Mouse (Mus musculus) neural tube, embryonic 11.5 days (tissue): ENCODE results near the gene Lrrc4c. TPM values are rescaled to one million over a fixed set of nuclear protein-coding genes. Genes with fewer than 3 reads are reported as not detected.

Source experiments
- ATAC-seq: fragments of 200-750 bp; cut with Nextera tagmentation; 2 replicates; pipeline ENCODE4 v1.8.0; 2017; ENCODE audit warnings: moderate number of reproducible peaks, mild to moderate bottlenecking, moderate TSS enrichment, moderate library complexity; ENCODE audit not compliant: insufficient read depth, low FRiP score, low TSS enrichment
- DNase-seq: peaks from one replicate; pipeline ENCODE4 v3.0.0-alpha.2; 2015; ENCODE audit warnings: low spot score
- H3K27ac ChIP-seq: fragments of 300-500 bp; sonication (generic); 2 replicates; pipeline ENCODE4 v1.5.1; 2014; ENCODE audit warnings: low read depth, mild to moderate bottlenecking, low read length
- H3K27me3 ChIP-seq: fragments of 300-500 bp; sonication (generic); 2 replicates; pipeline ENCODE4 v1.6.1; 2014; ENCODE audit warnings: mild to moderate bottlenecking, low read length, mixed read lengths; ENCODE audit not compliant: control insufficient read depth, insufficient read depth
- H3K36me3 ChIP-seq: fragments of 300-500 bp; sonication (generic); 2 replicates; pipeline ENCODE4 v1.6.1; 2014; ENCODE audit warnings: mild to moderate bottlenecking, low read length, moderate library complexity, mixed read lengths; ENCODE audit not compliant: control insufficient read depth, insufficient read depth
- H3K4me1 ChIP-seq: fragments of 300-500 bp; sonication (generic); 2 replicates; pipeline ENCODE4 v1.6.1; 2014; ENCODE audit warnings: low read length, mixed read lengths; ENCODE audit not compliant: control insufficient read depth, insufficient read depth
- H3K4me2 ChIP-seq: fragments of 300-500 bp; sonication (generic); 2 replicates; pipeline ENCODE4 v1.6.1; 2014; ENCODE audit warnings: low read depth, mild to moderate bottlenecking, moderate library complexity
- H3K4me3 ChIP-seq: fragments of 300-500 bp; sonication (generic); 2 replicates; pipeline ENCODE4 v1.5.1; 2014; ENCODE audit warnings: low read depth, low read length
- H3K9ac ChIP-seq: fragments of 300-500 bp; sonication (generic); 2 replicates; pipeline ENCODE4 v1.6.1; 2014; ENCODE audit warnings: mild to moderate bottlenecking, low read length
- H3K9me3 ChIP-seq: fragments of 300-500 bp; sonication (generic); 2 replicates; pipeline ENCODE4 v1.6.1; 2016; ENCODE audit warnings: low read length; ENCODE audit not compliant: control insufficient read depth
- WGBS: fragments of 180-500 bp; shearing (Covaris S2); extraction: QIAGEN DNeasy Blood & Tissue Kit; methylation state at CpG from one replicate; pipeline ENCODE4 v1.1.7; 2014; 5-methylcytosine and 5-hydroxymethylcytosine counted together
- polyA plus RNA-seq: library from polyadenylated mRNA; unstranded; fragments of >200 nt; fragmentation: Nextera tagmentation; extraction: Ambion mirVana; gene quantifications from 2 replicates; pipeline ENCODE4 v1.2.1, GENCODE M21; 2014

The Lrrc4c gene
- polyA plus RNA-seq, 1 experiment from 2014 or later: 4.5 TPM

DNA sequence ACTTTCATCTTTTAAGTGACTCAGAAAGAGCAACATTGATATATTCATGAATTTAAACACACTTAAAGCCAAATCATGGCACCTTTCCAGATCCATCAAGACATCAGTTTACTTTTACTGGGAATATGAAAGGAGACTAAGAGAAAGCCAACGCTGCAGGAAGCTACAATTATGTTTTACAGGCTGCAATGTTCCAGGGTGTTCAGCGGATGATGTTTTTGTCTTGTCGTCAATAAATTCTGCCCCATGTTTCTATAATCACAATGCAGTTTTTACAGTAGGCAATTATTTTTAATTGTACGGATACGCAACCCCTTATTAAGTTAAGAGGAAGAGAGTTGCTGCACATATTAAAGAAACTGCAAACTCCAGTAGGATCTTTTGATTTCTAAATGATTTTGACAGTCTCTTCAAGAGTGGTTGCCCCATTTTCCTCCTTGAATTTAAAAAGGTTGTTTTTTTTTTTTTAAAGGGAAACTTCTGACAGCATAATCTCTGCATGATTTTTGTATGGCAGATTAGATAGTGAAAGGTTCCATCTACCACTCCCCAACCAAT is 532.9 kb downstream of the Lrrc4c start:
- Histone ChIP-seq H3K9me3 (no peaks in the 10 kb centered on the region), H3K4me3 (no peak overlapping the region), H3K36me3 (no peaks in the 10 kb centered on the region), H3K4me1 (no peaks in the 10 kb centered on the region), H3K4me2 (no peak overlapping the region), H3K27me3 (no peaks in the 10 kb centered on the region), H3K27ac (no peak overlapping the region), H3K9ac (no peak overlapping the region)
- DNase-seq (no peak), ATAC-seq (no peak)
- WGBS: 87% methylated on average over 5 of the region's 5 CpGs

DNA sequence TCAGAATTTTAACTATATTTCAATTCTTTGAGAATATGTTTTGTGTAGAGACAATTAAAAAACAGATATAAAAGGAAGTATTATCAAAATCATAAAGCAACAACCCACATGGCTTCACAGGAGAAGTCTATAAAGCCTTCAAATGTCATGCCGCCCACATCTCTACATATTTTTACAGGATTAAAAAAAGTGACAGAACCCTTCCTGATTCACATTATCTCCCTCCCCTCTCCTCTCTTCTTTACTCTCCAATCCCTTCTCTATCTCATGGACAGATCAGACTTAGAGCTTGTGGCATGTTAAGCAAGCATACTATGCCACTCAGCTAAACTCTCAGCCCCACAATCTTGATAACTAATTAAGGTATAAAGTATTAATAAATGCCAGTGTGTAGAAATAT is 535.8 kb downstream of the Lrrc4c start:
- Histone ChIP-seq H3K27ac (no peak overlapping the region), H3K4me3 (no peak overlapping the region), H3K36me3 (no peaks in the 10 kb centered on the region), H3K4me1 (no peaks in the 10 kb centered on the region), H3K4me2 (no peak overlapping the region), H3K27me3 (no peaks in the 10 kb centered on the region), H3K9me3 (no peaks in the 10 kb centered on the region), H3K9ac (no peak overlapping the region)
- WGBS: 91% methylated on average over 1 of the region's 1 CpGs
- ATAC-seq: no peak
- no peak for DNase-seq

DNA sequence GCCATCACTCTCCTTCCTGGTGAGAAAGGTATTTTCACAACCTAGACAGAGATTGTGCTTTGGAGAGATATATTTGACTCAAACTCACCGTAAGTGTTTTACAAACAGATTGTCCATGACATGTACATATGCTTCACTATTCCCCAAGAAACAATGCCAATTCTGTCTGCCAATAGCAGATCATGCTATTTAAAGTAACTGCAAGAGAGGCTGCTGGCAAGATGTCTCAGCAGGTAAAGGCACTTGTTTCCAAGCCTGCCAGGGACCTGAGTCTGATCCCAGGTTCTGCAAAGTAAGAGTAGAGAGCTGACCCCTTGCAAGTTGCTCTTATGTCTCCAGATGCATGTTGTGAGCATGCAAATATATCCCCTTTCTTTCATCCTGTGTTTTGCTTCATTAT is 558.1 kb downstream of the Lrrc4c start:
- H3K36me3 ChIP-seq: no peaks in the 10 kb centered on the region
- no peaks in the 10 kb centered on the region for H3K9me3 ChIP-seq
- WGBS: 100% methylated on average over 1 of the region's 1 CpGs
- no peaks in the 10 kb centered on the region for H3K27me3 ChIP-seq
- no peak overlapping the region for H3K9ac ChIP-seq
- no peaks in the 10 kb centered on the region for H3K4me1 ChIP-seq
- DNase-seq (no peak), ATAC-seq (no peak)
- no peak overlapping the region for H3K27ac ChIP-seq
- no peak overlapping the region for H3K4me3 ChIP-seq
- H3K4me2 ChIP-seq: no peak overlapping the region

DNA sequence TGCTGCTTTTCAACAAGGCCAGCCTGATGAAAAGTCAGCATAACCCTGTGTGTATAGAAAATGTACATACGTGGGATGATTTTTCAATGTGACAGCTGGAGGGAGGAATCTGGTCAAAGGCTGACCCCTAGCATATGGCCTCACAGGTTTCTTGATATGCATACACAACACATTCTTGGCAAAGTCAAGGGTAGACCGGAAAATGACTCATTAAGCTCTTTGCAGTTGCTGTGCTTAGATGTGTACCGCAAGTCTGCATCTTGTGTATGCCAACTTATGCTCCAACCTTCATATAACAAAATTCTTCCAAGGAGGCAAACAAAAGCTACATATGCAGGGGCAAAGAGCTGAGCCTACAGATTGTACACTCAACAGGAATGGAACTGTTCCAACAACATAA is 631.6 kb downstream of the Lrrc4c start:
- ATAC-seq: no peak

DNA sequence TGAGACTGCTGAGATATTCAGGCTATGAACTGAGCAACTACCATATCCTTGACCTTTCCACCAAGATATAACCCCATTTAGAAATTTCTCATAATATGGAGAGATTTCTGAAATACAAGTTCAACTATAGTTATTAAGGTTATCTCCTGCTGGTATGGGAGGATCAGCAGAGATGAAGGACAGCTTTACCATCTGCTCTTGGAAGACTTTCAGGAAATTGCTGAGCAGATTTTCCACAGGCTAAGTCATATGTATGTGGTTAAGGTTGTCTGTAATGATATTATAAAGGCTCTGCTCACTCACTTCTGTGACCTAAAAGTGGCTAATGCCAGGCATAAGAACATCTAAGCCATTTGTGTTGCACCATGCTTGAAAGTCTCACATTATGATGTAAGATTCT is 681.6 kb downstream of the Lrrc4c start:
- Histone ChIP-seq H3K36me3 (no peaks in the 10 kb centered on the region), H3K9ac (no peak overlapping the region), H3K4me2 (no peak overlapping the region), H3K27me3 (no peaks in the 10 kb centered on the region), H3K4me3 (no peak overlapping the region), H3K4me1 (no peaks in the 10 kb centered on the region), H3K9me3 (no peaks in the 10 kb centered on the region), H3K27ac (no peak overlapping the region)
- DNase-seq (no peak), ATAC-seq (no peak)

More for the DNA sequence above, 631.6 kb downstream of the Lrrc4c start:
- DNase-seq: no peak
- WGBS: 91% methylated on average over 3 of the region's 3 CpGs
- Histone ChIP-seq H3K27me3 (no peaks in the 10 kb centered on the region), H3K9ac (no peak overlapping the region), H3K4me1 (no peaks in the 10 kb centered on the region), H3K27ac (no peak overlapping the region), H3K4me3 (no peak overlapping the region), H3K4me2 (no peak overlapping the region), H3K9me3 (no peaks in the 10 kb centered on the region), H3K36me3 (no peaks in the 10 kb centered on the region)

DNA sequence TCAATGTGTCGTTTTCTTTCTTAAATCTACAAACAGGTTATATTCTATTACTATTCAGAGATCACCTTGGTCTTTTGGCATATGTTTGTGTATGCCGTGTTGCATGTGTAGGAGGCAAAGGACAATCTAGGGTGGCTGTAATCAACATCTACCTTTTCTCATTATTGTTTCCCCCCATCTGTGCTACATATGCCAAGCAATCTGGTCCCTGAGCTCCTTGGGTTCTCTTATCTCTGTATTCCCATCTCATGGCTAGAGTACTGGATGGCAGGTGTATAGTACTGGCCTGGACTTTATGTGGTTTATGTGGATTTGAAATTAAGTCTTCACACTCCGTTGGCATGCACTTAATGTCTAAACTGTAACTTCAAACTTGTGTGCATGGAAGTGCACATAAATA is 700.4 kb downstream of the Lrrc4c start:
- no peaks in the 10 kb centered on the region for H3K4me1 ChIP-seq
- H3K27ac ChIP-seq: no peak overlapping the region
- H3K9me3 ChIP-seq: no peaks in the 10 kb centered on the region
- no peaks in the 10 kb centered on the region for H3K27me3 ChIP-seq
- WGBS: 83% methylated on average over 3 of the region's 3 CpGs
- no peak overlapping the region for H3K4me3 ChIP-seq
- ATAC-seq: no peak
- DNase-seq: no peak
- no peak overlapping the region for H3K4me2 ChIP-seq
- no peak overlapping the region for H3K9ac ChIP-seq
- no peaks in the 10 kb centered on the region for H3K36me3 ChIP-seq

DNA sequence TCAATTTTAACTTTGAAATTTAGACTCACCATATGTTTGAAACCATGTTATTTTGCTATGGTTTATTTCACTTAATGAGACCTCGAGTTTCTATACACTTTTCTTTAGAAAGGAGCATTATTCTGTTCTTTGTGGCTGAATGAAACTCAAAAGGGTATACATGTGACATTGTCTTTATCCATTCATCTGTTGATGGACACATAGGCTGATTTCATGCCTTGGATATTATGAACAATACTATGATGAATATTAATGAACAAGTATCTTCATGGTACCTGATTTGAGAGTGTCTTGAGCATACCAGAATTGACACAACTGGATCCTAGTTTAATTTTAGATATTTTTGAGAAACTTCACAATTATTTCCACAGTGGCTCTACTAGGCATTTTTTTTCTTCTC is 709.0 kb downstream of the Lrrc4c start:
- ATAC-seq (peak; percentile 50; the same call in 1 of the 2 replicates), DNase-seq (no peak)
- no peak overlapping the region for H3K27ac ChIP-seq
- H3K9ac ChIP-seq: no peak overlapping the region
- no peaks in the 10 kb centered on the region for H3K9me3 ChIP-seq
- no peaks in the 10 kb centered on the region for H3K4me1 ChIP-seq
- H3K27me3 ChIP-seq: no peaks in the 10 kb centered on the region
- no peaks in the 10 kb centered on the region for H3K36me3 ChIP-seq
- no peak overlapping the region for H3K4me2 ChIP-seq
- H3K4me3 ChIP-seq: no peak overlapping the region
- WGBS: 28% methylated on average over 1 of the region's 1 CpGs

DNA sequence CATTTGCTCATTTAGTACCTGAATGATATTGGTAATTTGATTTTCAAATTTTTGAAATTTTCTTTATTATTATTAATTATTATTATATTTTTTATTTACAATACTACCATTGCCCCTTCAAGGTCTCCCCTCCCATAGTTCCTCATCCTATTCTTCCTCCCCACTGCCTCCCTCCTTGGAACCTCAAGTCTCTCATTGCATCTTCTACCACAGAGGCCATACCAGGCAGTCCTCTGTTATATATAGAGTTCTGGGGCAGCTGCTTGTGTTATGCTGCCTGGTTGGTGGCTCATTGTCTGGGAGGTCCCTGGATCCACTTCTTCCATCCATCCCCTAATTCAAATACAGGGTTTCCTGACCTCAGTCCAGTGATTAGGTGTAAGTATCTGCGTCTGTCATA is 709.6 kb downstream of the Lrrc4c start:
- ATAC-seq (no peak), DNase-seq (no peak)
- H3K9ac ChIP-seq: no peak overlapping the region
- no peak overlapping the region for H3K27ac ChIP-seq
- no peaks in the 10 kb centered on the region for H3K27me3 ChIP-seq
- no peak overlapping the region for H3K4me2 ChIP-seq
- 85% methylated on average over 1 of the region's 1 CpGs for WGBS
- H3K36me3 ChIP-seq: no peaks in the 10 kb centered on the region
- H3K9me3 ChIP-seq: no peaks in the 10 kb centered on the region
- no peaks in the 10 kb centered on the region for H3K4me1 ChIP-seq
- H3K4me3 ChIP-seq: no peak overlapping the region

DNA sequence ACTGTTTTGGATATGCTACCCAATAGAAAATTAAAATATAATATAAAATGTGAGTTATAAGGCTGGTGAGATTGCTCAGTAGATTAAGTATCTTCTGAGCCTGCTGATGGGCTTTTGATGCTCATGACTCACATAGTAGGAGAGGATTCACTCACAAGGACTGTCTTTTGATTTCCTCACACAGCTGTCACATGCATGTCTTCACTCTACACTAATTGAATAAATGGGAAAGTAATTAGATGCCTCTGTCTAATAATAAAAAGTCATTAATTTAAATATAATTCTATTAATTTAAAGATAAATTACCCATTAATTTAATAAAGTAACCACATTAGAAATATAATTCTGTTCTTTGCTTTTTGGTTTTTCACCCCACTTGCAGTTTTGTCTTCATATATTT is 718.4 kb downstream of the Lrrc4c start:
- DNase-seq (no peak), ATAC-seq (no peak)
- Histone ChIP-seq H3K27me3 (no peaks in the 10 kb centered on the region), H3K4me2 (no peak overlapping the region), H3K27ac (no peak overlapping the region), H3K4me3 (no peak overlapping the region), H3K4me1 (no peaks in the 10 kb centered on the region), H3K36me3 (no peaks in the 10 kb centered on the region), H3K9me3 (no peaks in the 10 kb centered on the region), H3K9ac (no peak overlapping the region)
